Mouse (Mus musculus) stomach, postnatal 0 days (tissue): ENCODE data around the gene Cxcl12.

ENCODE experiments used
- CTCF ChIP-seq: IDR thresholded peaks from 2 replicates; pipeline ENCODE4 v1.5.1; 2016; ENCODE audit warnings: antibody characterized with exemption, low read depth, mild to moderate bottlenecking, moderate library complexity
- EP300 ChIP-seq: optimal IDR thresholded peaks from 2 replicates; pipeline ENCODE3; 2016; ENCODE audit warnings: antibody characterized with exemption

DNA sequence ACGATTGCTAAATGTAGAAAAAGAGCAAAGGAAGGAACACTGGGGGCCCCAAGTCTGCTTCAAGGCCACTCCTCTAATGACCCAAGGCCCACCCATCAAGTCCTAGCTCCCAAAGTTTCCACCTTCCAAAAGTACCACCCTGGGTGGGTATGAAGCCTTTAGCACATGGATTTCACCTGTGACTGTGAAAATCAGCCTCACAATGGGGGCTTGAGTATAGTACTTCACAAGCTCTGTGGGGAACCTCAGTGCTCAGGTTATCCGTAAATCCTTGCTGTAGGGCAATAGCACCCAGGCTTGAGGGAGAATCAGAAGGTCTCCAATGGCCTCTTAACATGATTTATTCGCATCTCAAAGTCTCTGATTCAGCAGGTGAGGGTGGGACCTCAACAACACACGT, 30.5 kb downstream of the Cxcl12 start:
- TF ChIP-seq CTCF (no peak), EP300 (no peak)
